Mouse (Mus musculus): ENCODE data around the gene Trio. TPM values are rescaled to one million over a fixed set of nuclear protein-coding genes. Genes with fewer than 3 reads are reported as not detected.
A peak's percentile ranks its signal among the peaks of the same experiment; 100 is the strongest.

The Trio gene
- polyA plus RNA-seq, 1 experiment from 2014 or later: 15.9 TPM

DNA sequence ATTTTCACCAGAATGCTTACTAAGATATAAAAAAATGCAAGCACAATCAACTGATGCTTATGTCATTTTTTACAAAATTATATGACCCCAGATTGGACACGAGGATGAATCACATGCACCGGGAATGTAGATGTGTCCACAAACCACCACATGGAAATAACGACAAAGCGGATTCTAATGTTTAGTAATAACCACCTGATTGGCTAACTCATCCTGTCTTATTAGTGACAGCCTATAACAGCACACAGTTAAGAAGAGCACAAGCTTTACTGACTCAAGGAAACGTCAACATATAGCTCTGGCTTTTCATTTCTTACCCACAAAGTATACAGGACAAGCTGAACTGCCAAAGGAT, 101.7 kb downstream of the Trio start:
- peak; percentile 18 for ATAC-seq
- WGBS: 16% methylated on average over 5 of the region's 5 CpGs

GRCm38 (mm10) chr15:27923280-27923986, 102.2 kb downstream of the Trio start:
- WGBS: 9% methylated on average over 21 of the region's 21 CpGs
- no peaks in the 10 kb centered on the region for H3K27me3 ChIP-seq (replicated peaks)
- H3K4me3 ChIP-seq (replicated peaks): peak overlapping the region; percentile 19
- H3K9ac ChIP-seq: no peak overlapping the region
- H3K27ac ChIP-seq: no peak overlapping the region
- peak overlapping the region; percentile 63 for H3K4me2 ChIP-seq (replicated peaks)
- ATAC-seq: peak; percentile 93
- peaks cover 27% of the 10 kb centered on the region for H3K4me1 ChIP-seq (replicated peaks)
- H3K36me3 ChIP-seq: no peaks in the 10 kb centered on the region
- H3K9me3 ChIP-seq: no peaks in the 10 kb centered on the region

More for the DNA sequence above, 101.7 kb downstream of the Trio start:
- H3K9ac ChIP-seq: no peak overlapping the region
- no peak overlapping the region for H3K27ac ChIP-seq
- no peaks in the 10 kb centered on the region for H3K9me3 ChIP-seq
- H3K4me2 ChIP-seq (replicated peaks): peak overlapping the region; percentile 63
- no peaks in the 10 kb centered on the region for H3K27me3 ChIP-seq (replicated peaks)
- no peaks in the 10 kb centered on the region for H3K36me3 ChIP-seq
- H3K4me3 ChIP-seq (replicated peaks): no peak overlapping the region
- H3K4me1 ChIP-seq (replicated peaks): peaks cover 27% of the 10 kb centered on the region

DNA sequence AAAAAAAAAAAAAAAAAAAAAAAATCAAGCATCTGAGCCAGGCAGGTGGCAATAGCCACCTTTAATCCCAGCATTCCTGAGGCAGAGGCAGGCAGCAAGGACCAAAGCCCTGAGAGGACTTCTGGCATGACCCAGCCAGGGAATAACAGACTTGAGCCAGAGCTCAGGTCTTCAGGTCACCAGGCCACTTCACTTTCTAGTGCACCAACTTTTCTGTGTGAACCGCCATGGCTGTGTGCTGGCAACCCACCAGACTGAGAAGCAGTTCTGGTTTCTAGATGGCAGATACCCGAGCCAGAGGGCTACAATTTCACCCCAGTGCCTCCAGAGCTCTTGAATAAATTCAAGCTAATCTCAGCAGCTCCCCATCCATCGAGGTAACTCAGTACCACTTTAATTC, 104.9 kb downstream of the Trio start:
- Histone ChIP-seq H3K27me3 (replicated peaks) (no peaks in the 10 kb centered on the region), H3K27ac (no peak overlapping the region), H3K4me2 (replicated peaks) (no peak overlapping the region), H3K4me3 (replicated peaks) (no peak overlapping the region), H3K9me3 (no peaks in the 10 kb centered on the region), H3K4me1 (replicated peaks) (peaks cover 15% of the 10 kb centered on the region), H3K36me3 (no peaks in the 10 kb centered on the region), H3K9ac (no peak overlapping the region)
- no peak for ATAC-seq
- 67% methylated on average over 3 of the region's 3 CpGs for WGBS

DNA sequence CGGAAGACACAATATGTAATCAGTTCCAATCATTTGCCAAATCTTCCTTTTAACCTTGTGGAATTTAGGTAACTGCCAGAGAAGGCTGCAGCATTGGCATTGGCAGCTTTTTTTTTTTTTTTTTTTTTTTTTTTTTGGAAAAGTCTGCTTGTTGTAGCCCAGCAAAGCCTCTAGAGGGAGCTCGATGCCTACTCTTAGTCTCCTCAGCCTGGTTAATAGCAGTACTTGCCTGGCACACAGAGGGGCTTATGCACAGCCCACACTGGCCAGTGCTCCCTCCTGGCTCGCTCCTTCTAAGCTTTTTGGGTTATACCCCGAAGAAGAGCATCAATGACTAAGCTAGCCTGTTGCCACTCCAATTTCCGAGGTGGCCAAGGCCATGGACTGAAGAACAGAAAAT, 106.1 kb downstream of the Trio start:
- H3K27ac ChIP-seq: no peak overlapping the region

GRCm38 (mm10) chr15:27918798-27919197, 106.8 kb downstream of the Trio start:
- WGBS: 75% methylated on average over 9 of the region's 9 CpGs
- Histone ChIP-seq H3K27ac (no peak overlapping the region), H3K4me3 (replicated peaks) (no peak overlapping the region), H3K4me1 (replicated peaks) (0 out of 2 replicates have a peak, but pooled peaks cover 4% of the 10 kb centered on the region), H3K36me3 (no peaks in the 10 kb centered on the region), H3K4me2 (replicated peaks) (no peak overlapping the region), H3K9ac (no peak overlapping the region), H3K9me3 (no peaks in the 10 kb centered on the region), H3K27me3 (replicated peaks) (no peaks in the 10 kb centered on the region)
- ATAC-seq: no peak

More for the DNA sequence above, 106.1 kb downstream of the Trio start:
- H3K4me2 ChIP-seq (replicated peaks): no peak overlapping the region
- H3K4me3 ChIP-seq (replicated peaks): no peak overlapping the region
- no peaks in the 10 kb centered on the region for H3K9me3 ChIP-seq
- 13% methylated on average over 5 of the region's 5 CpGs for WGBS
- H3K9ac ChIP-seq: no peak overlapping the region
- peaks cover 7% of the 10 kb centered on the region; the same call in 1 of the 2 replicates for H3K4me1 ChIP-seq (replicated peaks)
- peak; percentile 53; the same call in 1 of the 2 replicates for ATAC-seq
- H3K36me3 ChIP-seq: no peaks in the 10 kb centered on the region
- no peaks in the 10 kb centered on the region for H3K27me3 ChIP-seq (replicated peaks)

DNA sequence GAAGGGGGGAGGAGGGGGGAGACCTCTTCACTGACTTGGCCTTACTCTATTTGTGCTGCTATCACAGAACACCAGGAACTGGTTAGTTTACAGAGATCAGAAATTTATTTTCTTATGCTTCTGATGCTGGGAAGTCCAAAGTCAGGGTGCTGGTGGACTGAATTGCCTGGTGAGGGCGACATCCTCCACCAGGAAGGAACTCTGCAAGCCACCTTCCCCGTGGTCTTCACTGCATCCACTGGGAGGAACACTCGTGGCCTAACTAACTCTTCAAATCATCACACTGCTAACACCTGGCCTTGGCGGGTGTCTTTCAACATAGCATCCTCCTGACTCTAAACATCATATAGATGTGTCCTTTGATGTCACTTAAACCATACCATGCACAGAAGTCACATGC, 109.4 kb downstream of the Trio start:
- no peak overlapping the region for H3K27ac ChIP-seq
- ATAC-seq: no peak
- no peak overlapping the region for H3K4me3 ChIP-seq (replicated peaks)
- H3K4me1 ChIP-seq (replicated peaks): no peaks in the 10 kb centered on the region
- 67% methylated on average over 4 of the region's 4 CpGs for WGBS
- H3K9ac ChIP-seq: no peak overlapping the region
- no peak overlapping the region for H3K4me2 ChIP-seq (replicated peaks)
- H3K9me3 ChIP-seq: no peaks in the 10 kb centered on the region
- 0 out of 2 replicates have a peak, but pooled peaks cover 2% of the 10 kb centered on the region for H3K36me3 ChIP-seq
- no peaks in the 10 kb centered on the region for H3K27me3 ChIP-seq (replicated peaks)

- H3K9me3 ChIP-seq: no peaks in the 10 kb centered on the region
- H3K4me1 ChIP-seq (replicated peaks): 0 out of 2 replicates have a peak, but pooled peaks cover 3% of the 10 kb centered on the region
- no peaks in the 10 kb centered on the region for H3K27me3 ChIP-seq (replicated peaks)
- no peak overlapping the region for H3K4me3 ChIP-seq (replicated peaks)
- H3K36me3 ChIP-seq: 0 out of 2 replicates have a peak, but pooled peaks cover 4% of the 10 kb centered on the region
- H3K9ac ChIP-seq: no peak overlapping the region
- no peak overlapping the region for H3K4me2 ChIP-seq (replicated peaks)
- WGBS: 60% methylated on average over 3 of the region's 3 CpGs
- no peak for ATAC-seq
- no peak overlapping the region for H3K27ac ChIP-seq
Observed at GRCm38 (mm10) chr15:27913013-27913412, 112.6 kb downstream of the Trio start.

- H3K9ac ChIP-seq: no peak overlapping the region
- 84% methylated on average over 9 of the region's 9 CpGs for WGBS
Observed at GRCm38 (mm10) chr15:27911196-27911595, 114.5 kb downstream of the Trio start.

DNA sequence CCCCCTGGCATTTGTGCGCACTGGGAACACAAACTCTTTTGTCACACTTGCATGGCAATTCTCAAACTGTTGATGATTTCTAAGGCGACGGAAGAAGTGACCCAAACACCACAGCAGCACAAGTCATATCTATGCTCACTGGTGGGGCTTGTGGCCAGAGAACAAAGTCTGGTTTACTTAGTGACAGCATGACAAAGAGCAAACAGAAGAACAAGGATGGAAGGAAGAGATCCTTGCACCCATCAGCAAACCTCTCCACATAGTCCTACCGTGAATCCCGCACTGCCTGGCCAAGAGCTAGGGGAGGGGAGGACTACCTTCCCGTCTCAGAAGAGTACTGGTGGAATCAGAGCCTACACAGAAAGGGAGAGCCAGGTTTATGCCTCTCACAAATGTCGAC, 115.5 kb downstream of the Trio start:
- no peak overlapping the region for H3K4me3 ChIP-seq (replicated peaks)
- no peak overlapping the region for H3K27ac ChIP-seq
- ATAC-seq: peak; percentile 59
- no peaks in the 10 kb centered on the region for H3K27me3 ChIP-seq (replicated peaks)
- H3K36me3 ChIP-seq: 0 out of 2 replicates have a peak, but pooled peaks cover 4% of the 10 kb centered on the region
- H3K9ac ChIP-seq: no peak overlapping the region
- 70% methylated on average over 7 of the region's 7 CpGs for WGBS
- H3K4me2 ChIP-seq (replicated peaks): no peak overlapping the region
- no peaks in the 10 kb centered on the region for H3K9me3 ChIP-seq
- H3K4me1 ChIP-seq (replicated peaks): 0 out of 2 replicates have a peak, but pooled peaks cover 10% of the 10 kb centered on the region

More at GRCm38 (mm10) chr15:27911196-27911595, 114.5 kb downstream of the Trio start:
- Histone ChIP-seq H3K4me2 (replicated peaks) (no peak overlapping the region), H3K9me3 (no peaks in the 10 kb centered on the region), H3K4me3 (replicated peaks) (no peak overlapping the region), H3K4me1 (replicated peaks) (0 out of 2 replicates have a peak, but pooled peaks cover 10% of the 10 kb centered on the region), H3K27ac (no peak overlapping the region), H3K27me3 (replicated peaks) (no peaks in the 10 kb centered on the region), H3K36me3 (0 out of 2 replicates have a peak, but pooled peaks cover 4% of the 10 kb centered on the region)
- ATAC-seq: no peak

- Histone ChIP-seq H3K4me1 (replicated peaks) (0 out of 2 replicates have a peak, but pooled peaks cover 10% of the 10 kb centered on the region), H3K9me3 (no peaks in the 10 kb centered on the region), H3K4me3 (replicated peaks) (no peak overlapping the region), H3K36me3 (peaks cover 4% of the 10 kb centered on the region; the same call in 1 of the 2 replicates), H3K27me3 (replicated peaks) (no peaks in the 10 kb centered on the region), H3K27ac (no peak overlapping the region), H3K9ac (no peak overlapping the region), H3K4me2 (replicated peaks) (no peak overlapping the region)
- 52% methylated on average over 5 of the region's 5 CpGs for WGBS
- ATAC-seq: no peak
Observed at GRCm38 (mm10) chr15:27907649-27908048, 118.0 kb downstream of the Trio start.

- H3K27me3 ChIP-seq (replicated peaks): no peaks in the 10 kb centered on the region
- H3K36me3 ChIP-seq: peaks cover 4% of the 10 kb centered on the region; the same call in 1 of the 2 replicates
- no peaks in the 10 kb centered on the region for H3K9me3 ChIP-seq
- no peak for ATAC-seq
- no peak overlapping the region for H3K4me3 ChIP-seq (replicated peaks)
- WGBS: 70% methylated on average over 4 of the region's 4 CpGs
- no peak overlapping the region for H3K9ac ChIP-seq
- 0 out of 2 replicates have a peak, but pooled peaks cover 10% of the 10 kb centered on the region for H3K4me1 ChIP-seq (replicated peaks)
- no peak overlapping the region for H3K4me2 ChIP-seq (replicated peaks)
- H3K27ac ChIP-seq: no peak overlapping the region
Observed at GRCm38 (mm10) chr15:27906409-27906808, 119.2 kb downstream of the Trio start.

DNA sequence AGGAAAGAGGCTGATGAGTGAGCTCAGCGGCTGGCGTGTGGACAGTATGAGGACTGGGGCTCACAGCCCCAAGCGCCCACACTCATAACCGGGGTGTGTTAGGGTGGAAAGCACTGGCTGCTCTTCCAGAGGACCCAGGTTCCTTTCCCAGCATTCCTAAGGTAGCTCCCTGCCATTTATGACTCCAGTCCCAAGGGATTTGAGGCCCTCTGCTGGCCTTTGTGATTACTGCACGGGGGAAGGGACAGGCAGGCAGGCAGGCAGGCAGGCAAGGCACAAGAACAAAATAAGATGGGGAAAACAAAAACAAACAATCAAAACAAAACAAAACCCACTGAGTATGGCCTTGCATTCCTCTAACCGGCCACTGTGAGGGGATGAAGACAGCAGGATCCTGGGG, 120.3 kb downstream of the Trio start:
- Histone ChIP-seq H3K4me2 (replicated peaks) (no peak overlapping the region), H3K27ac (no peak overlapping the region), H3K9me3 (no peaks in the 10 kb centered on the region), H3K36me3 (peaks cover 7% of the 10 kb centered on the region), H3K27me3 (replicated peaks) (no peaks in the 10 kb centered on the region), H3K4me3 (replicated peaks) (no peak overlapping the region), H3K9ac (no peak overlapping the region), H3K4me1 (replicated peaks) (0 out of 2 replicates have a peak, but pooled peaks cover 10% of the 10 kb centered on the region)
- ATAC-seq: 0 out of 2 replicates have a peak, but pooled peaks have one; percentile 13
- 72% methylated on average over 6 of the region's 6 CpGs for WGBS
